Mouse (Mus musculus): ENCODE results near the gene Ccdc85c. TPM values are rescaled to one million over a fixed set of nuclear protein-coding genes. Genes with fewer than 3 reads are reported as not detected.
A peak's percentile ranks its signal among the peaks of the same experiment; 100 is the strongest.

The Ccdc85c gene
- polyA plus RNA-seq, 1 experiment from 2014 or later: 11.4 TPM

GRCm38 (mm10) chr12:108273466-108274312 is 1.5 kb downstream of the Ccdc85c start:
- H3K9me3 ChIP-seq: no peaks in the 10 kb centered on the region
- H3K36me3 ChIP-seq (replicated peaks): peaks cover 29% of the 10 kb centered on the region
- WGBS: 5% methylated on average over 21 of the region's 21 CpGs
- peaks cover 93% of the 10 kb centered on the region for H3K4me1 ChIP-seq
- peak overlapping the region; percentile 87 for H3K4me3 ChIP-seq
- H3K27me3 ChIP-seq (replicated peaks; ENCODE audit: low read depth, poor library complexity, severe bottlenecking): peaks cover 10% of the 10 kb centered on the region
- DNase-seq (ENCODE audit: low spot score): no peak
- peak overlapping the region; percentile 90 for H3K27ac ChIP-seq (replicated peaks)

GRCm38 (mm10) chr12:108272143-108272635 is 3.0 kb downstream of the Ccdc85c start:
- Histone ChIP-seq H3K4me1 (peaks cover 88% of the 10 kb centered on the region), H3K4me3 (peak overlapping the region; percentile 87), H3K27ac (replicated peaks) (no peak overlapping the region), H3K36me3 (replicated peaks) (peaks cover 39% of the 10 kb centered on the region), H3K27me3 (replicated peaks; ENCODE audit: low read depth, poor library complexity, severe bottlenecking) (no peaks in the 10 kb centered on the region), H3K9me3 (no peaks in the 10 kb centered on the region)
- WGBS: 53% methylated on average over 7 of the region's 7 CpGs
- DNase-seq (ENCODE audit: low spot score): no peak

GRCm38 (mm10) chr12:108271351-108272142 is 3.7 kb downstream of the Ccdc85c start:
- peak overlapping the region; percentile 87; the same call in 1 of the 2 replicates for H3K4me3 ChIP-seq
- no peaks in the 10 kb centered on the region for H3K27me3 ChIP-seq (replicated peaks; ENCODE audit: low read depth, poor library complexity, severe bottlenecking)
- peaks cover 39% of the 10 kb centered on the region for H3K36me3 ChIP-seq (replicated peaks)
- no peak overlapping the region for H3K27ac ChIP-seq (replicated peaks)
- WGBS: 85% methylated on average over 16 of the region's 16 CpGs
- H3K9me3 ChIP-seq: no peaks in the 10 kb centered on the region
- peaks cover 88% of the 10 kb centered on the region for H3K4me1 ChIP-seq
- no peak for DNase-seq (ENCODE audit: low spot score)

- Histone ChIP-seq H3K4me1 (peaks cover 93% of the 10 kb centered on the region), H3K36me3 (replicated peaks) (peaks cover 39% of the 10 kb centered on the region), H3K27me3 (replicated peaks; ENCODE audit: low read depth, poor library complexity, severe bottlenecking) (no peaks in the 10 kb centered on the region), H3K4me3 (peak overlapping the region; percentile 26; the same call in 1 of the 2 replicates), H3K9me3 (no peaks in the 10 kb centered on the region), H3K27ac (replicated peaks) (0 out of 2 replicates have a peak overlapping the region, but pooled peaks have one; percentile 48)
- DNase-seq (ENCODE audit: low spot score): no peak
- 62% methylated on average over 13 of the region's 13 CpGs for whole genome bisulfite sequencing
These were observed 4.8 kb downstream of the Ccdc85c start for GRCm38 (mm10) chr12:108270240-108270919.

GRCm38 (mm10) chr12:108269699-108270098 is 5.5 kb downstream of the Ccdc85c start:
- H3K27me3 ChIP-seq (replicated peaks; ENCODE audit: low read depth, poor library complexity, severe bottlenecking): no peaks in the 10 kb centered on the region
- no peak overlapping the region for H3K27ac ChIP-seq (replicated peaks)
- peaks cover 95% of the 10 kb centered on the region for H3K4me1 ChIP-seq
- no peaks in the 10 kb centered on the region for H3K9me3 ChIP-seq
- no peak for DNase-seq (ENCODE audit: low spot score)
- WGBS: 61% methylated on average over 5 of the region's 5 CpGs
- no peak overlapping the region for H3K4me3 ChIP-seq
- H3K36me3 ChIP-seq (replicated peaks): peaks cover 39% of the 10 kb centered on the region

- H3K27ac ChIP-seq (replicated peaks): no peak overlapping the region; the same call in 1 of the 2 replicates
- peaks cover 39% of the 10 kb centered on the region for H3K36me3 ChIP-seq (replicated peaks)
- no peak overlapping the region for H3K4me3 ChIP-seq
- no peaks in the 10 kb centered on the region for H3K27me3 ChIP-seq (replicated peaks; ENCODE audit: low read depth, poor library complexity, severe bottlenecking)
- 92% methylated on average over 10 of the region's 10 CpGs for WGBS
- peaks cover 95% of the 10 kb centered on the region for H3K4me1 ChIP-seq
- H3K9me3 ChIP-seq: no peaks in the 10 kb centered on the region
- DNase-seq (ENCODE audit: low spot score): no peak
These were observed 6.3 kb downstream of the Ccdc85c start for GRCm38 (mm10) chr12:108268970-108269369.

- H3K4me3 ChIP-seq: no peak overlapping the region
- no peaks in the 10 kb centered on the region for H3K9me3 ChIP-seq
- H3K27me3 ChIP-seq (replicated peaks; ENCODE audit: low read depth, poor library complexity, severe bottlenecking): no peaks in the 10 kb centered on the region
- WGBS: 75% methylated on average over 7 of the region's 7 CpGs
- no peak for DNase-seq (ENCODE audit: low spot score)
- H3K4me1 ChIP-seq: peaks cover 94% of the 10 kb centered on the region
- peaks cover 39% of the 10 kb centered on the region for H3K36me3 ChIP-seq (replicated peaks)
- H3K27ac ChIP-seq (replicated peaks): peak overlapping the region; percentile 69; the same call in 1 of the 2 replicates
These were observed 7.6 kb downstream of the Ccdc85c start for GRCm38 (mm10) chr12:108267653-108268052.

GRCm38 (mm10) chr12:108265831-108266619 is 9.2 kb downstream of the Ccdc85c start:
- WGBS: 18% methylated on average over 27 of the region's 27 CpGs
- H3K27me3 ChIP-seq (replicated peaks; ENCODE audit: low read depth, poor library complexity, severe bottlenecking): no peaks in the 10 kb centered on the region
- peaks cover 28% of the 10 kb centered on the region for H3K36me3 ChIP-seq (replicated peaks)
- peaks cover 91% of the 10 kb centered on the region for H3K4me1 ChIP-seq
- peak overlapping the region; percentile 41 for H3K4me3 ChIP-seq
- H3K9me3 ChIP-seq: no peaks in the 10 kb centered on the region
- DNase-seq (ENCODE audit: low spot score): peak; percentile 67
- peak overlapping the region; percentile 69 for H3K27ac ChIP-seq (replicated peaks)

- DNase-seq (ENCODE audit: low spot score): no peak
- Histone ChIP-seq H3K27me3 (replicated peaks; ENCODE audit: low read depth, poor library complexity, severe bottlenecking) (no peaks in the 10 kb centered on the region), H3K27ac (replicated peaks) (peak overlapping the region; percentile 69), H3K36me3 (replicated peaks) (peaks cover 22% of the 10 kb centered on the region), H3K4me1 (peaks cover 88% of the 10 kb centered on the region), H3K9me3 (no peaks in the 10 kb centered on the region), H3K4me3 (no peak overlapping the region)
- 68% methylated on average over 7 of the region's 7 CpGs for WGBS
These were observed 10.3 kb downstream of the Ccdc85c start for GRCm38 (mm10) chr12:108264918-108265317.

GRCm38 (mm10) chr12:108260950-108261349 is 14.3 kb downstream of the Ccdc85c start:
- Histone ChIP-seq H3K4me1 (peaks cover 86% of the 10 kb centered on the region), H3K27me3 (replicated peaks; ENCODE audit: low read depth, poor library complexity, severe bottlenecking) (no peaks in the 10 kb centered on the region), H3K9me3 (no peaks in the 10 kb centered on the region), H3K36me3 (replicated peaks) (no peaks in the 10 kb centered on the region), H3K27ac (replicated peaks) (peak overlapping the region; percentile 25), H3K4me3 (no peak overlapping the region)
- DNase-seq (ENCODE audit: low spot score): no peak
- 86% methylated on average over 12 of the region's 12 CpGs for whole genome bisulfite sequencing

GRCm38 (mm10) chr12:108259322-108260049 is 15.7 kb downstream of the Ccdc85c start:
- H3K27me3 ChIP-seq (replicated peaks; ENCODE audit: low read depth, poor library complexity, severe bottlenecking): no peaks in the 10 kb centered on the region
- H3K27ac ChIP-seq (replicated peaks): peak overlapping the region; percentile 15
- WGBS: 88% methylated on average over 24 of the region's 24 CpGs
- H3K9me3 ChIP-seq: no peaks in the 10 kb centered on the region
- H3K36me3 ChIP-seq (replicated peaks): no peaks in the 10 kb centered on the region
- no peak overlapping the region for H3K4me3 ChIP-seq
- H3K4me1 ChIP-seq: peaks cover 84% of the 10 kb centered on the region
- DNase-seq (ENCODE audit: low spot score): no peak
